Mouse (Mus musculus): ENCODE measurements around the gene Golph3.
"Not testable (repeated sequence)": the region's sequence is repeated elsewhere in the genome, so short reads cannot be mapped to it uniquely, and the experiment has no call there.

The Golph3 gene

DNA sequence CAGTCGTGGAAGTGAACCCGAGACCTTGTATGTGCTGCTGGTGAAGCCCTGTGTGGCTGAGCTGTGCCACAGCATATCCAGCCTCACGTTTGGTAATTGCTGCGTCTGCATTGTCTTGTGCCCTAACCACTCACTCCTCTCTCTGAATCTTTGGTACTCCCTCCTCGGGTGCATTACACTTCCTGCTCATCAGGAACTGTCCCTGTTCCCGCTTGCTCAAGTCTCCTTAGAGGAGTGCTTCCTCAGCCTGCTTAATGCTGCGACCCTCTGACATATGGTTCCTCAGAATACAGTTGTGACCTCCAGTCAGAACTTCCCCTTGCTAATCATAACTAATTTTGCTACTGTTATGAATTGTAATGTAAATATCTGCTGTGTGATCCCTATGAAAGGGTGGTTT, 34.7 kb downstream of the Golph3 start:
- DNase-seq (ENCODE audit: low read depth, low spot score) = no peak

DNA sequence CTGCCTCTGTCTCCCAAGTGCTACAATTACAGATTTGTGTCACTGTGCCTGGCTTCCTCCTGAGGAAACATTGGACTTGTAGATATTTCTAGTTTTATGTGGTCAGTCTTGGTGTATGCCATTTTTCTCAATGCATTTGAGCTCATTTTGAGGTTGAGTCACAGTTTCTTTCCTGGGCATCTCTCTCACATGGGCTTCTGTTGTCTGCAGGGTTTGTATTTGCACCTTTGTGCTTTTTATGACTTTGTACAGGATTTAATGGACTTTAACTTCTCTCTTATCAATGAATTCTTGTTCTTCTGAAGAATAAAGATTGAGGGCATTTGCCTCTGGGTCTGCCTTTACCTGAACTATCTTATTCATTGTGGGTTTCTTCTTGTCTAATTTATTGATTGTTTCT, 36.2 kb downstream of the Golph3 start:
- no peak for DNase-seq (ENCODE audit: low read depth, low spot score)

DNA sequence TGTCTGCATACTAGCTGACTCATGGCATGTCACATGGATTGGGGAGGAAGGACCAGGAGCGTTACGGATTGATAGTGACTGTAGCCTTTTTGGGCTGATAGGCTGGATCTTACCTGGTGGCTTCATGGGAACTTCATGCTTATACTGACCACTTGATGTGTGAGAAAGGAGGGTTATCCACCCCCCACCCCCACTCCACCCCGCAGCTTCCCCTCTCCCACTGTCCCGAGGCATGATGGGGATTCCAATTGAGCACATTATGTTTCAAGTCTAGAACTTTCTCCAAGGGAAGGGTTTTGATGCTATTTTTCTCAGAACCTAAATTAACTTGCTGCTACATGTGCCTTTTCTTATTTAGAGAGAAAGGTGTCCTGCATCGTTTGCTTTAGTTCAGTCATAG, 37.1 kb downstream of the Golph3 start:
- DNase-seq (ENCODE audit: low read depth, low spot score) = no peak

DNA sequence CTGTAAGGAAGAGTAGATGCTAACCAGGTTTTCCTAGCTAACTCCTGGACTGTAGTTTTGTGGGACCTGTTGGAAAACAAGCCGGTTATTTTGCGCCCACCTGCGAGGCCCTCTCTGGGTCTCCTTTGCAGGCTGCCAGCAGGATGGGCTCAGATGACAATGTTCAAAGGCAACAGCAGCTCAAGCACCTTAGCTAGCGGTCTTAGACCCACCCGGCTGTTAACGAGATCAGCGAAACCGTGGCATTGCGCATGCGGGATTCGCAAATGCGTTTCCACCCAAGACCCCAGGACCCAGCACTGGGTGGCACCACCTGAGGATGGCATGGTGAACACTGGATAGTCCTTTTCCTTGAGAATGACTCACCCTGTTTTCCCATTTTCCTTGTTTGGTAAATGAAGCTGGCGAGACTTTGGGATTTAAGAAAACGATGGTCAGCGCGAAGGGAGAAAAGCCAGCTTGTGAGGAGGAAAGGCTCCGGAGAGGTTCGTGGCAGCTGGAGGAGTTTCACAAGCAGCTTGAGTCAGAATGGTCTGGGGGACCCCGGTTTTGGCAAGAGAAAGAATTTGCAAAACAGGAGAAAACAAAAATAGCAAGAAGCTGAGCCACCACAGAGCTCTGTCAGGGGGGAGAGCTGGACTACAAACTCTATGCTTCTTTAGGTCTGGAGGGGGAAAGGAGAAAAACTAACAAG, 39.4 kb downstream of the Golph3 start:
- DNase-seq (ENCODE audit: low read depth, low spot score) = no peak

DNA sequence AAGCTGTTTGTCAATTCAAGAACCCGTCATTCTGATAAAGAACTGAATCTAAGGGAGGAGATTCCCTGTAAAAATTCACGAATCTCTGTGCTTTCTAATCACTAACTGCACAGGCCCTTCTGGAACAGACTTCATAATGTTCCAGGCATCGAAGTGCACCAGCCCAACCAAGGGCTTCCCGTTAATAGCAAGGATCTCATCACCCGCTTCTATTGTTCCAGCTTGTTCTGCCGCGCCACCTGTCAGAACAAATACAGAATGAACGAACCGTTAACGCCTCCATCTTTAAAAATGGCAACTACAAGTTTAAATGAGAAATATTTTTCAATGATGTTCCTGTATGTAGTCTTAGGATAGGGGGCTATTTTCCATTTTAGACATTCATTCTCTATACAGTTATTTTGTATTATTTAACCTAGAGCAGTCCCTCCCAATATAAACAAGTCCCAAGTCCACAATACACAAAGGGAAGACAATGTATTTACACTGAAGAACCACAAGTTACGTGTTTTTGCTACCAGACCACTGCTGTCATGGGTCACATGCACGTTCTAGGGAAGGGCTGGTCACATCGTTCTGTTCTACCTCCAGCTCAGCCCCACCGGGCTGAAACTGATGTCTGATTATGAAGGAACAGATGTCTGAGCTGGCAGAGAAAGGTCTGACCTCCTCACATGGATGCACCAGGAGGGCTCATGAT, 40.9 kb downstream of the Golph3 start:
- no peak for DNase-seq (ENCODE audit: low read depth, low spot score)

DNA sequence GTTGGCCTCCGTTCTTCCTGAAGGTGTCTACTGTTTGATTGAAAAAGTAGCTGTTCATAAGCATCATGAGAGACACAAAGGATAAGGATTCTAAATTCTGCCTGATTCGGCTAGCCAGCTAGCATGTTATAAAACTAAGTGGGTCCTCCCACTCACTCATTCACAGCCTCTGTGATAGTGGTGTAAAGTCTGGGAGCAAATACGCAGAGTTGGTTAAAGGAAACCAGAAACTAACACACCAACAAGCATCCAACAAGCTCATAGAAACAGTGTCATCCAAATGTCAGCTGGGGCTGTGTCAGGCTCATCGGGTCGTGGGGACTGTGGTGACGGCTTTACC, 41.4 kb downstream of the Golph3 start:
- no peak for DNase-seq (ENCODE audit: low read depth, low spot score)

DNA sequence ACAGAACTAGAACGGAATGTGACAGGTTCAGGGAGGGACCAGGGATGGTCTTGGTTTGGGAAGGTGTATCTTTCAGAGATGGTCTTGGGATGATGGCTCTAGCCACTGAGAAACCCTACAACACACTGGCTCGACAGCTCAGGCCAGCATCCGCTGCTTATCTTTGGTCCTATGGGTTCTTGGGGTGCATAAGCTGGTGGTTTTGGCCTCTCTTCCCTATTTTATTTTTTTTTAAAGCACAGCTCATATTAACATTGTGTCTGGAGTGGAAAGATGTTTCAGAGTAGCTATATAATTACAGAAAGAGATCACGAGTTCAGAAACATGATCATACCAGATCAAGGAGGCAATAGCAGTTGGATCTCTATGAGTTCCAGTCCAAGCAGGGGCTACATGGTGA, 42.8 kb downstream of the Golph3 start:
- DNase-seq (ENCODE audit: low read depth, low spot score) = no peak

DNA sequence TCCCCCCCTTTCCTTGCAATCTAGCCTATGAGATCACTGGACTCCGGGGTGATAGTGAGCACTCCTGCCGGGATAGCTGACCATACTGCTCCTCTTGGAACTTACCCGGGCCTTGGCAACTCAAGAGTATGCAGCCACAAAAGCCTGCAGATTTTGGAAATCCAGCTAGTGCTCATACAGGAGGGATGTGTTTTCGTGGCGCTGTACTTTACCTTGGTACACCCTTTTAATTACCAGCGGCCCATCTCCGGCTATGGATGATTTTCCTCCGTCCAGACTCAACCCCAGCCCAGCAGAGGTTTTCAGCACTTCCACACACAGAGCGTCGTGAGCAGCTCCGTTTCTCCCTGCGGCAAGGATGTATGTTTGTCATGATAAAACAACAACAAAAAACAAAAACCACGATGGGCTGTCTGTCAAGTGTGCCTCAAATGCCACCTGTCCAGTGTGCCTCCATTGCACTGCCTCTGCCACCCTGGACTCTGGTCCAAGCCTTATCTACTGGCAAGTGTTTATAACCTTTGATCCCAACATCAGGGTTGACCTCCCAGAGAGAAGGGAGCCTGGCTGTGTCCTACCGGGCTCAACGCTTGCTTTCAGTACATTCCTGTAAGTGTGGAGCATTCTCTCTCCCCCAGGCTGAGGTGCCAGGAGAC, 44.3 kb downstream of the Golph3 start:
- DNase-seq (ENCODE audit: low read depth, low spot score) = no peak

DNA sequence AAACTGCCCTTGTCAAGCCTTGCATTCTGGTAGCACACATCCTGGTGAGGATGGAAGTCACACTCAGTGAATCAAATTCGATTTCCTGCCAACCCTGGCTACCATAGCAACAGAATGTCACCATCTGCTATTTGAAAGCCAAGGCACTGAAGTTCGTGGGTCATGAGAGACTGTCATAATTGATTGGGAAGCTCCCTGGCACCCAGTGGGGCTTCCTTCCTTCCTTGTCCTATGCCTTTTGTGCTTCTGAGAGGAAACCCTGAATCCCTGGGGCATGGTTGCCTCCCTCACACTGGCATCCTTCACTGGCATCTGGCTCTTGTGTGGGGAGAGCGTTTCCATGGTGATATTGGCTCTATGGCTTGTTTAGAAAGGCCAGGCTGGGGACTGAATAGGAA, 44.8 kb downstream of the Golph3 start:
- DNase-seq (ENCODE audit: low read depth, low spot score) = no peak

DNA sequence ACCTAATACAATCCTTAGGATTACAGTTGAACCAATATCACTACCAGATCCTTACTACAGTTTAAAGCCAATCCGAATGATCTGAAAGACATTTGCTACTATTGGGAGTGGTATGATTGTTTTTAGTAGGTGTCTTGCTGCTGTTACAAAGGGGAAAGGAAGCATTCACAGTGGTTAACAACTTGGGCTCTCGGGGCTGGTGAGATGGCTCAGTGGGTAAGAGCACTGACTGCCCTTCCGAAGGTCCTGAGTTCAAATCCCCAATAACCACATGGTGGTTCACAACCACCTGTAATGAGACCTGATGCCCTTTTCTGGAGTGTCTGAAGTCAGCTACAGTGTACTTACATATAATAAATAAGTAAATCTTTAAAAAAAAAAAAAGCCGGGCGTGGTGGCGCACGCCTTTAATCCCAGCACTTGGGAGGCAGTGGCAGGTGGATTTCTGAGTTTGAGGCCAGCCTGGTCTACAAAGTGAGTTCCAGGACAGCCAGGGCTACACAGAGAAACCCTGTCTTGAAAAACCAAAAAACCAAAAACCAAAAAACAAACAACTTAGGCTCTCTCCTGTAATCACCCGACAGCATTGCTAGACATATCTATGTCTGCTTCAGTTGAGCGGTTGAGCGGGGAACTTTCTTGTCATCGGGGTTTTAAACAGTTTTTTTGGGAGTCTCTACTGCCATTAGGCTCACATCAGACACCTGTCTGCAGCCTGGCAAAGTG, 45.5 kb downstream of the Golph3 start:
- not testable (repeated sequence) for DNase-seq (ENCODE audit: low read depth, low spot score)

DNA sequence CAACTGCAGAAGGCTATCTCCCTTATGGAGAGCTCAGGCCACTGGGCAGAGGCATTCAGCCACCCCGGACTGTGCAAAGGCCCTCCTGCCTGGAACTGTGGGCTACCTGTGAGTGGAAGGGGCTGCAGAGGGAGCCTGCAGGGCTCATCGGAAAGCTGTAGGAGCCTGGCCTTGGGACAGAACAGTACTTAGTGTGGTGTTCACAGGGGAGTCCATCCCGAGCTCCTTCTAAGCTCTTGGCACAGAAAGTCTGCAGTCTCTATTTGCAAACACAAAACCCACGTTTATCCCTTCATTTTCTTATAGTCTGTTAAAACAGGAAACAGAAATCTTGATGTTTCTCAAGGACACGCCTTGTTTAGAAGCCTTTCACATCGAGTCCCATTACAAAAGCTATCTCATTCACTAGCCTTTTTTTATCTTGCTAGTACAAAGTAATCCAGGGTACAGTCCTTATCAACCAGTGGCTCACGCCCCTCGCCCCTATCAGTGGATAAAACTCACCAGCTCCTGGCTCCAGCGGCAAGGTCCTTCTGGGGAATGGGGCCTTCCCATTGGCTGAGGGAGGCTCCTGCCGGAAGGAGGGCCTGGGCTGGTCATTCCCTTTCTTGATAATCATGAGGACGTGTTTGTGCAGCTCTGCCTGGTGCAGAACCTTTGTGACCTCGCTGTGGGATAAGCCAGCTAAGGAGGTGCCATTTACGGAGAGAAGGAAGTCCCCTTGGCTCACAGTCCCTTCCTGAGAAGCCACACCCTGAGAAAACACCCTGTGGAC, 46.2 kb downstream of the Golph3 start:
- no peak for DNase-seq (ENCODE audit: low read depth, low spot score)

DNA sequence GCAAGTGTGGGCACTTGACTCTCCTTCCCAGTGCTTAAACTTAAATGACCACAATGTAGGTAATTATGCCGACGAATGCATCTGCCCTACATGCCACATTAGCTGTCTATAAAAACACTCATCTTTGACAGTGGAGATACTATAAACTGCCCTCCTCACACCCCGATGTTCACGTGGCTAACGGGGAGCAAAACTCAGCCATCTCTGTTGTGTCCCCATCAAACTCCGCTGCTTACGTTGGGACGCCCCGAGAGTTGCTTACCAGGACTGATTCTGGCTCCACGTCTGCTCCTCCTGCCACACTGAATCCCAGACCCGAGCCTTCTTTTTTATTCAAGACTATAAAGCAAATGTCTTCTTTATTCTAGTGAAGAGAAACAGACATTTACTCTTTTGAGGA, 47.1 kb downstream of the Golph3 start:
- no peak for DNase-seq (ENCODE audit: low read depth, low spot score)

DNA sequence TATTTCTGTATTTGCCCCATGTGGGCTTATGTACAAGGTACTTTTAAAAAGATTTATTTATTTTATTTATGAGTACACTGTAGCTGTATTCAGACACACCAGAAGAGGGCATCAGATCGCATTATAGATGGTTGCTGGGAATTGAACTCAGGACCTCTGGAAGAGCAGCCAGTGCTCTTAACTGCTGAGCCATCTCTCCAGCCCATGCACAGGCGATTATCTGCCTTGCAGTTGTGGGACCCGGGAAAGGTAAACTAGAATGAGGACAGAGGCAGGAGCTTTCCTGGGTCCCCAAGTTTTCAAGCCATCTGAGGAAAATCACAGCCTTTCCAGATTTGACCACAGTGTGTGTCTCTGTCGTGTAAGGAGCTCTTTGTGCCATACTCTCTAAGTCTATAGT, 47.6 kb downstream of the Golph3 start:
- DNase-seq (ENCODE audit: low read depth, low spot score) = no peak

DNA sequence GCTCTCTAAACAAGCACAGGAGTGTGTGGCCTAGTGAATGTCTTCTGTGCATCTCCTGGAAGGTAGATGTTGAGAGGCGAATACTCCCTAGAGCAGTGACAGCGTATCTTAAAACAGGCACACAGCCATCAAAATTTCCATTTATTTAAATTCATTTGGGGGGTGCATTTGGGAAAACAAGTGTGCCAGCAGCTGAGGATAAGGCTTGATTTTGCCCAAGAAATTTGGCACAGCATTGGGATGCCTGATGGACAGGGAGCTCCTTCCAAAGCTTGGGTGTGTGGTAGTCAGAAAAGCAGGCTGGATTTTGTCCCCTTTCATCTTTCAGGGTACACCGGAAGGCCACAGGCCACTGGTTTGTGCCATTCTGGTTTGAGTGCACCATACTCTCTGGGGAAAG, 48.8 kb downstream of the Golph3 start:
- no peak for DNase-seq (ENCODE audit: low read depth, low spot score)

DNA sequence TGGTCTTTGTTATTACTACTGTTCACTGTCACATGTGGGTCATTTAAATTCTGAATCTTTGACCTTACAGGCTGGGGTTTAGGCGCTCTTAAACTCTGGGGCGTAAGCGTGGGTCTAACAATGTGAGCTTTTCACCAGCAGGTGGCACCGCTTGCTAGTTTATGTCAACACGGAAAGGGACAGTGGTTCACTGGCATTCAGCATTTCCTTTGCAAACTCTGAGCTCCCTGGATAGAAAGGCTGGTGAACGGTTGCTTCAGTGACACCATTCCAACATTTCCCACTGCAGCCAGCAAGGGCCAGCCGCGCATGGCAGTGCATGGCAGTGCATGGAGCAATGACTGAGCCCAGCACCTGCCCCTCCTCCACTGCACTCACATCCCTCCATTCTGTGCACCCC, 49.9 kb downstream of the Golph3 start:
- DNase-seq (ENCODE audit: low read depth, low spot score) = no peak

DNA sequence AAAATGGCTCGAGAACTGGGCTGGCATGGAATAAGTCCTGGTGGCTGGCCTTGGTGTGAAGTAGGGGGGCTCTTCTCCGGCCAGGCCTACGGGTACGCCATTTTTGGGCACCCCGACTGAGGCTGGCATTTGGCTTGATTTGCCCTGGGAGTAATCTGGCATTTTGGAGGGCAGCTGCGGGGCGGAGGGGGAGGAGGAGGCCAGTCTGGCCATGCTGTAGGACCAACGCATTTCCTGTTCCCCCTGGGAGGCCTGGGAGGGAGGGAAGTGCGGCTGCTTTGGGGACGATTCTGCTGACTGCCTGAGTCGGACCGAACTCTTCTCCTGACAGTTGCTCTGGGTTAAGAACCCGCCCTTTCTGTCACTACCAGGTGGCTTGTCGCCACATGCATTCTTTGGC, 52.2 kb downstream of the Golph3 start:
- no peak for DNase-seq (ENCODE audit: low read depth, low spot score)

DNA sequence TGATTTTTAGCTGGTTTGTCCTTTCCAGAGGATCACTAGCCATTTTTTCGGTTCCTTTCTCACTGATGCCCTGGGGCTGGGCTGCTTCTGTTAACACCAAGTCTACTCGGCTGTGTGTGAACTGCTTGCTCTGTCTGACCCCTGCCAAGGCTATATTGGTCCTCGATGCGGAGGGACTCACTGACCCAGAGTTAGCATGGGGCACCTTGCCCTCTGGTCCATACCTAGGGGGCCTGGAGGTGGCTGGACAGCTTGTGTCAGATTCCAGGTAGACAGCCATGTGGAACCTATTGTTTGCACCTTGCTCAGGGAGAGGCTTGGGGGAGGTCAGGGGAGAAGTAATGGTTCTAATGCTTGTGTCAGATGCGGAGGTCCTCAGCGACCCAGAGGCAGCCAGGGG, 52.7 kb downstream of the Golph3 start:
- no peak for DNase-seq (ENCODE audit: low read depth, low spot score)

DNA sequence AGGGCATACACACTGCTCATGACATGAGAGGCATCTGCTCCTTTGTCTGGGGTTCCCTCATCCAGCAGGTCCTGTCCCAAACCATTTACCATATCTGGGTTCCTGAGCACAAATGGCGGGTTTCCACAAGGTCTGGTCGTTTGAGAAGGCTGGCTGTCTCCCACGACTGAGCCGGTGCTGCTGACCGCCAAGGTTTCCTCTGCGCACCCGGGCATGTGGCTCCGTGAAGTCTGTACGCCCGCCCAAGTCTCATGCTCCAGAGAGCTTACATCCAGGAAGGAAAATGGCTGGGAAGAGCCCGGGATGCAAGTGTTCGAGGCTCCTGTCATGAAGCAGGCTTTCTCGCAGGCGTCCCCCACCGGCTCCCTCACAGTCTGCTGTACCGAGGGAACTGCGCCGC, 53.7 kb downstream of the Golph3 start:
- no peak for DNase-seq (ENCODE audit: low read depth, low spot score)

DNA sequence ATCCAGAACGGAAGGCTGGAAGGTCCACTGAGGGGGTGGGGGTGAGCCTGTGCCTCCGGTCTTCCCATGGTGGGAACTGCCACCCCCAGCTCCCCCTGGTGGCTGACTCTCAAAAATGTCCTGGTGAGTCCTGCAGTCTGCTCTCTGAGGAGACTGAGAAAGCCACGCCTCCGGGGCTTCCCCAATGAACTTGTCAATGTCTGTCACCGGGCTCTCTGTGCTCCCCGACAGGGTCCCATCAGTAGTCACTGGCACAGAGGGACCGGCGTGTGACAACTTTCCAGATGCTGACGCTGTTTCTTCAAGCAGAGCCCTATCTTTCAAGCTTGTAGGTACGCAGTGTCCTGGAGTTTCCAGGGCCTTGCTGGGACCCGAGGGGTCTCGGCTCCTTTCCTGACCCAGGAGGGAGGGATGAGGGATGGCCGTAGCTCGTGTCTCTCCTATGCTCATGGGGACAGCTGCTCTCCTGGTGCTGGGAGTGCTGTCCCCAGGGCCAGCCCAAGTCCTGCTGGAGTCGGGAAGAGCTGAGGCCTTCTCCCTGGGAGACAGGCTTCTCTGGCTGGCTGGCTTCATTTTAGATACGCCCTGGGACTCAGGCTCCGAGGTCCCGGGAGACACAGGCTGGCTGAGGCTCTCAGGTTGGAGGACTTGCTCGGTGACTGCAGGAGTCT, 54.5 kb downstream of the Golph3 start:
- DNase-seq (ENCODE audit: low read depth, low spot score) = peak; percentile 73

DNA sequence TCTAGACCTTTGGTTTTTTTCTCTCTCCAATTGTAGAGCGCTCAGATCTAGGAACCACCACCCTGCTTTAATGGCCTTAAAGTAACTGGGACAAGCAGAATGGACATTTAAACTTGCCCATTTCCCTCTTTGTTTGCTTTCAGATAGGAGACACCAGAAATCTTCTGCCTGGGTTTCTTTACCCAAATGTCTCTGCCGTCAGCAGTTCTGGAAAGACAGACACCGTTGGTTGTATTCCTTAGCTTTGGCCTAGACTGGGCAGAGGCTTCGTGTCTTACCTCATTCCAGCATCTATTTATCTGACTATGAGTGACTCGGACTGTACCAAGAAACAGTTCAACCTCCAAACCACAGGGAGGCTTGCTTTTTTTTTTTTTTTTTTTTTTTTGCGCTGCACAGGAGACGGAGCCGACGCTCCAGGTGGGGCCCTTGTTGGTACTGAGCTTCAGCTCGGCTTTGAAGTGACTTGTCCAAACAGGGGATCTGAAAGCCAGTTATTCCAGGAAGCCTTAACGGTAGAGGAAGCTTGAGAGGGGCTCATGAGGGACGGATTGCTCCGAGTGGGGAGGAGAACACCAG, 55.3 kb downstream of the Golph3 start:
- DNase-seq (ENCODE audit: low read depth, low spot score) = no peak

DNA sequence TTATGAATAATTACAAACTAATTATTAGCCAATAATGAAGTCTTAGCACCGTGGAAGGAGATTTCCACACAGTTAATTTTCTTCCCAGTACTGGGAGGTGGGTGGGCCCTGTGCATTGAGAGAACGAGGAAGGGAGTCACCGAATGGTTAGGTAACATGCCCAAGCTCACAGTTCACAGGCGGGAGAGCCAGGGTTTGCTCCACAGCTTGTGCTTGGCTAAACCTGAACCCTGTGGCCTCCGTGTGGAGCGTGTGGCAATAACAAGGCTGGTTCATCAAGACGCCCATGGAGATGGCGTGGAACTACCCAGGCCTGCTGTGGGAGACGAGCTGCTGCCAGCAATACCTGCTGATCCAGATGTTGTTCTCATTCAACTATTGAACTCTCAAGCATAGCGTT, 56.5 kb downstream of the Golph3 start:
- no peak for DNase-seq (ENCODE audit: low read depth, low spot score)

Data from c-Kit-negative CD71-positive TER-119-positive erythroid progenitor cells, embryonic 14.5 days (primary cell).